Comparison of ENCODE assay signal across 26 mouse cellular contexts in the genomic region with DNA sequence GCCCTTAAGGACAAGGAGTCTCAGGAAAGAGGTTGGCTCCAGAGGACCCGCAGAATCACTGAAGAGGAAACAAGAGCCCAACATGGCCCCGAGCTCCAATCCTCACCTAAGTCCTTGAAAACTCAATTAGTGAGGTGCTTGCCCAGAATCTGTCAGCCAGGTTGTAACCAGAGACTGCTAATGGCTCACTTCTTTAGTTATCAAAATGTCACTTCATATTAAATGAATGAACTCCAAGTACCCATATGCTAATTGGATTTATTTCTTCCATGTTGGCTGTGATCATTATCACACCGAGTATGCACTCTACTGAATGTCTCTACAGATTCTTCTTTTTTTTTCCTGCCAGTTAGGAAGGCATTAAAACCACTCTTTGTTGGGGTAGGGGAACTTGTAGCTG. TPM values are rescaled to one million over a fixed set of nuclear protein-coding genes. Genes with fewer than 3 reads are reported as not detected.
DNase-seq lines count a peak whose midpoint lies in the region; ATAC-seq lines count a peak whose summit lies in the region.
"Had no signal": no experiment of that assay in that cellular context is flagged by ENCODE, and none has a peak within 500 bp of the region (broad histone marks: within the 10 kb centered on the region; RNA-seq: fewer than 3 reads in every experiment).

No protein-coding gene starts in this region.

- H3K4me1 ChIP-seq in forebrain, embryonic 13.5 days, result peaks cover 13% of the 10 kb centered on the region; the same call in 1 of the 2 replicates
- H3K4me1 ChIP-seq in forebrain, embryonic 10.5 days, result peaks cover 11% of the 10 kb centered on the region; the same call in 1 of the 2 replicates
- no peaks in the 10 kb centered on the region for H3K4me1 ChIP-seq in midbrain, embryonic 11.5 days (ENCODE audit: control insufficient read depth, insufficient read depth, low read length)
- no peaks in the 10 kb centered on the region for H3K4me1 ChIP-seq in midbrain, embryonic 14.5 days (ENCODE audit: control insufficient read depth, insufficient read depth, low read length)
- H3K4me1 ChIP-seq in embryonic facial prominence, embryonic 14.5 days (ENCODE audit: control insufficient read depth, insufficient read depth, low read length), result no peaks in the 10 kb centered on the region
- no peaks in the 10 kb centered on the region for H3K4me1 ChIP-seq in heart, embryonic 11.5 days (ENCODE audit: control insufficient read depth, insufficient read depth, low read length)
- H3K4me1 ChIP-seq: heart, embryonic 10.5 days; limb, embryonic 13.5 days; liver, embryonic 13.5 days; megakaryocyte, embryonic 14.5 days had no signal

- H3K27me3 ChIP-seq in forebrain, embryonic 13.5 days, result no peaks in the 10 kb centered on the region
- H3K27me3 ChIP-seq in forebrain, embryonic 10.5 days (ENCODE audit: poor library complexity, severe bottlenecking), result no peaks in the 10 kb centered on the region
- no peaks in the 10 kb centered on the region for H3K27me3 ChIP-seq in midbrain, embryonic 11.5 days (ENCODE audit: control insufficient read depth, insufficient read depth, low read length)
- H3K27me3 ChIP-seq in midbrain, embryonic 14.5 days (ENCODE audit: control insufficient read depth, insufficient read depth, low read length), result no peaks in the 10 kb centered on the region
- H3K27me3 ChIP-seq in embryonic facial prominence, embryonic 14.5 days (replicated peaks; ENCODE audit: control insufficient read depth, insufficient read depth, low read length), result no peaks in the 10 kb centered on the region
- no peaks in the 10 kb centered on the region for H3K27me3 ChIP-seq in heart, embryonic 11.5 days (ENCODE audit: control insufficient read depth, insufficient read depth, low read length)
- H3K27me3 ChIP-seq: kidney, embryonic 15.5 days; limb, embryonic 13.5 days; liver, embryonic 13.5 days; megakaryocyte, embryonic 14.5 days had no signal

- no peak for DNase-seq in forebrain, embryonic 10.5 days (ENCODE audit: extremely low spot score, low spot score)
- DNase-seq in midbrain, embryonic 11.5 days (ENCODE audit: low spot score, missing footprints), result peak; percentile 17
- DNase-seq in midbrain, embryonic 14.5 days, result no peak
- peak; percentile 71 for DNase-seq in embryonic facial prominence, embryonic 14.5 days (ENCODE audit: low spot score)
- DNase-seq in spleen, adult 12 weeks (ENCODE audit: low spot score), result no peak
- DNase-seq: adrenal gland, adult 2 months; cerebellum, adult 2 months; cerebellum, postnatal 36 days; embryo, embryonic 11 days; gastrocnemius, adult 2 months; kidney, adult 11 months; kidney, postnatal 4 days; layer of hippocampus, adult 9-11 months; liver, embryonic 13.5 days; lung, adult 2 months; lung, postnatal 36 days; thymus, adult 2 months had no signal

- WGBS in forebrain, embryonic 13.5 days, result 48% methylated on average over 3 of the region's 3 CpGs
- 74% methylated on average over 3 of the region's 3 CpGs for WGBS in forebrain, embryonic 10.5 days
- 92% methylated on average over 3 of the region's 3 CpGs for WGBS in midbrain, embryonic 11.5 days
- 76% methylated on average over 3 of the region's 3 CpGs for WGBS in midbrain, embryonic 14.5 days
- WGBS in embryonic facial prominence, embryonic 14.5 days, result 51% methylated on average over 3 of the region's 3 CpGs
- 71% methylated on average over 3 of the region's 3 CpGs for WGBS in heart, embryonic 11.5 days (ENCODE audit: insufficient replicate concordance)

- ATAC-seq in forebrain, embryonic 13.5 days, result peak; percentile 86
- ATAC-seq in midbrain, embryonic 11.5 days (ENCODE audit: low FRiP score), result no peak
- ATAC-seq in midbrain, embryonic 14.5 days (ENCODE audit: low FRiP score, low TSS enrichment), result no peak
- peak; percentile 84 for ATAC-seq in embryonic facial prominence, embryonic 14.5 days (ENCODE audit: low read depth)
- no peak for ATAC-seq in heart, embryonic 11.5 days (replicated peaks; ENCODE audit: insufficient number of reproducible peaks, low FRiP score, low TSS enrichment)
- ATAC-seq: midbrain, embryonic 16.5 days had no signal

- H3K9ac ChIP-seq in forebrain, embryonic 13.5 days, result no peak overlapping the region
- no peak overlapping the region for H3K9ac ChIP-seq in midbrain, embryonic 11.5 days (ENCODE audit: low read length)
- no peak overlapping the region for H3K9ac ChIP-seq in midbrain, embryonic 14.5 days (replicated peaks; ENCODE audit: low read length)
- no peak overlapping the region for H3K9ac ChIP-seq in embryonic facial prominence, embryonic 14.5 days (ENCODE audit: low read depth, low read length)
- no peak overlapping the region for H3K9ac ChIP-seq in heart, embryonic 11.5 days (ENCODE audit: low read depth, low read length)
- H3K9ac ChIP-seq: kidney, embryonic 15.5 days; limb, embryonic 13.5 days; liver, embryonic 13.5 days had no signal

- no peak overlapping the region for H3K27ac ChIP-seq in forebrain, embryonic 13.5 days
- no peak overlapping the region for H3K27ac ChIP-seq in forebrain, embryonic 10.5 days
- H3K27ac ChIP-seq in midbrain, embryonic 11.5 days (ENCODE audit: low read depth, low read length), result no peak overlapping the region
- H3K27ac ChIP-seq in midbrain, embryonic 14.5 days (replicated peaks; ENCODE audit: low read depth, low read length), result no peak overlapping the region
- H3K27ac ChIP-seq in embryonic facial prominence, embryonic 14.5 days (replicated peaks; ENCODE audit: low read depth, low read length), result no peak overlapping the region
- no peak overlapping the region for H3K27ac ChIP-seq in heart, embryonic 11.5 days (ENCODE audit: low read depth, low read length)
- H3K27ac ChIP-seq: gastrocnemius, adult 2 months; heart, embryonic 10.5 days; kidney, embryonic 15.5 days; limb, embryonic 13.5 days; liver, embryonic 13.5 days; stomach, postnatal 0 days had no signal

- no peaks in the 10 kb centered on the region for H3K36me3 ChIP-seq in forebrain, embryonic 13.5 days (ENCODE audit: poor library complexity, severe bottlenecking)
- no peaks in the 10 kb centered on the region for H3K36me3 ChIP-seq in forebrain, embryonic 10.5 days (replicated peaks)
- H3K36me3 ChIP-seq in midbrain, embryonic 11.5 days (ENCODE audit: control insufficient read depth, insufficient read depth, low read length), result no peaks in the 10 kb centered on the region
- H3K36me3 ChIP-seq in midbrain, embryonic 14.5 days (ENCODE audit: control insufficient read depth, insufficient read depth, low read length), result no peaks in the 10 kb centered on the region
- H3K36me3 ChIP-seq in embryonic facial prominence, embryonic 14.5 days (ENCODE audit: control insufficient read depth, insufficient read depth, low read length), result no peaks in the 10 kb centered on the region
- no peaks in the 10 kb centered on the region for H3K36me3 ChIP-seq in heart, embryonic 11.5 days (ENCODE audit: control insufficient read depth, insufficient read depth, low read length)
- H3K36me3 ChIP-seq: G1E; heart, embryonic 10.5 days; kidney, embryonic 15.5 days; limb, embryonic 13.5 days; liver, embryonic 13.5 days had no signal

- no peak overlapping the region for H3K4me3 ChIP-seq in forebrain, embryonic 13.5 days
- H3K4me3 ChIP-seq in forebrain, embryonic 10.5 days, result no peak overlapping the region
- no peak overlapping the region for H3K4me3 ChIP-seq in midbrain, embryonic 11.5 days (ENCODE audit: low read depth, low read length)
- no peak overlapping the region for H3K4me3 ChIP-seq in midbrain, embryonic 14.5 days (replicated peaks; ENCODE audit: low read depth, low read length)
- H3K4me3 ChIP-seq in embryonic facial prominence, embryonic 14.5 days (ENCODE audit: low read depth, low read length), result no peak overlapping the region
- no peak overlapping the region for H3K4me3 ChIP-seq in heart, embryonic 11.5 days (ENCODE audit: low read depth, low read length)
- H3K4me3 ChIP-seq: gastrocnemius, adult 2 months; heart, embryonic 10.5 days; kidney, embryonic 15.5 days; limb, embryonic 13.5 days; liver, embryonic 13.5 days; megakaryocyte, embryonic 14.5 days had no signal

- H3K4me2 ChIP-seq in forebrain, embryonic 13.5 days, result no peak overlapping the region
- H3K4me2 ChIP-seq in midbrain, embryonic 11.5 days, result no peak overlapping the region
- no peak overlapping the region for H3K4me2 ChIP-seq in midbrain, embryonic 14.5 days (ENCODE audit: low read length)
- H3K4me2 ChIP-seq in embryonic facial prominence, embryonic 14.5 days (ENCODE audit: low read depth, low read length), result no peak overlapping the region
- H3K4me2 ChIP-seq in heart, embryonic 11.5 days, result no peak overlapping the region
- H3K4me2 ChIP-seq: kidney, embryonic 15.5 days; limb, embryonic 13.5 days; liver, embryonic 13.5 days had no signal

- H3K9me3 ChIP-seq in forebrain, embryonic 13.5 days (replicated peaks), result no peaks in the 10 kb centered on the region
- no peaks in the 10 kb centered on the region for H3K9me3 ChIP-seq in forebrain, embryonic 10.5 days
- H3K9me3 ChIP-seq in midbrain, embryonic 11.5 days (ENCODE audit: control insufficient read depth, low read length), result no peaks in the 10 kb centered on the region
- H3K9me3 ChIP-seq in midbrain, embryonic 14.5 days (ENCODE audit: control insufficient read depth, low read length), result no peaks in the 10 kb centered on the region
- no peaks in the 10 kb centered on the region for H3K9me3 ChIP-seq in embryonic facial prominence, embryonic 14.5 days (ENCODE audit: control insufficient read depth, low read length)
- no peaks in the 10 kb centered on the region for H3K9me3 ChIP-seq in heart, embryonic 11.5 days (replicated peaks; ENCODE audit: control insufficient read depth, low read length)
- H3K9me3 ChIP-seq: G1E; heart, embryonic 10.5 days; kidney, embryonic 15.5 days; limb, embryonic 13.5 days; liver, embryonic 13.5 days had no signal

RNA-seq across cellular contexts. Expression of gene Fras1, which starts 47.8 kb away (rescaled TPM):
- 6.3 and 7.4 TPM in 2 replicates for polyA plus RNA-seq in forebrain, embryonic 13.5 days (2015; fragmentation: Nextera tagmentation; extraction: Ambion mirVana)
- 8.3 and 9.8 TPM in 2 replicates for polyA plus RNA-seq in forebrain, embryonic 10.5 days (2016; fragmentation: Nextera tagmentation; extraction: Ambion mirVana)
- polyA plus RNA-seq in midbrain, embryonic 11.5 days (2014; fragmentation: Nextera tagmentation; extraction: Ambion mirVana), result 5.3 and 6.2 TPM in 2 replicates
- polyA plus RNA-seq in midbrain, embryonic 14.5 days (2014; fragmentation: Nextera tagmentation; extraction: Ambion mirVana), result 6.3 and 7.8 TPM in 2 replicates
- 19.2 and 22.0 TPM in 2 replicates for polyA plus RNA-seq in embryonic facial prominence, embryonic 14.5 days (2014; fragmentation: Nextera tagmentation; extraction: Ambion mirVana)
- 25.2 and 43.9 TPM in 2 replicates for polyA plus RNA-seq in heart, embryonic 11.5 days (2014; fragmentation: Nextera tagmentation; extraction: Ambion mirVana)

Comparison
In these comparisons a context has a peak if more than half of its experiments do, and no peak if none do; other contexts are left out.
1. DNase-seq: peak in midbrain, embryonic 11.5 days (single experiment) and embryonic facial prominence, embryonic 14.5 days (single experiment); none in forebrain, embryonic 10.5 days (single experiment), midbrain, embryonic 14.5 days (single experiment) and spleen, adult 12 weeks (single experiment).
2. ATAC-seq: peak in forebrain, embryonic 13.5 days (single experiment) and embryonic facial prominence, embryonic 14.5 days (single experiment); none in midbrain, embryonic 11.5 days (single experiment), midbrain, embryonic 14.5 days (single experiment) and heart, embryonic 11.5 days (single experiment).